Mouse (Mus musculus): ENCODE measurements around the gene Gm21586. TPM values are rescaled to one million over a fixed set of nuclear protein-coding genes. Genes with fewer than 3 reads are reported as not detected.
"Not testable (repeated sequence)": the region's sequence is repeated elsewhere in the genome, so short reads cannot be mapped to it uniquely, and the experiment has no call there.

The Gm21586 gene
- not detected for total RNA-seq (2021)

DNA sequence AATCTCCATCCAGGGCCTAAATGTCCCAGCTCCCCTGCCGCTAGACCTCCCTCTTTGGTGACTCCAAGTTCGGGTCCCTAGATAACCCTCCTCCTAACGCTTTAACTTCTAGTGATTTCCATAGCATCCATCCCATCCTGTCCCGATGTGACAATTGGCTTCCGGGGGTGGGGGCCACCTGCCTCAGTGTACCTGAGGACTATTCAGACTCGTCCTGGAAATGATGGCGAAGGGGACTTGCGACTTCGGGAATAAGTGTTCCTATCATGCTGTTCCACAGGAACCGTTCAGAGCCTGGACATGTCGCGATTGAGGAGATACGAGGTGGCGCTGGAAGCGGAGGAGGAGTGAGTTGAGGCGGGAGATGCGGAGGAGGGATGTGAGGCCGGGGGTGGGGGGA is at the start of gene Gm21586:
TSS of gene Gm21586 (plus strand) at position 301 of the 400 bp plus-strand sequence.
- DNase-seq; intact Hi-C loops (cut with DNase I): not testable (repeated sequence)

- intact Hi-C loops (cut with DNase I); DNase-seq: not testable (repeated sequence)
These were observed 27.3 kb downstream of the Gm21586 start, which contains the start of gene Gm2163 for GRCm38 (mm10) chr4:42466452-42466851. Gene Gm2163 (plus strand): TSS chr4:42466752.

Other genes with a start within 250 kb of the Gm21586 start
- under 1 TPM; 0.12 to 0.41 TPM for gene Gm10600, start 198.7 kb upstream of the Gm21586 start, total RNA-seq (2021)
- not detected for gene Ccl21b, start 183.6 kb upstream of the Gm21586 start, total RNA-seq (2021)
- gene Gm21953, start 145.1 kb upstream of the Gm21586 start, total RNA-seq (2021): not detected
- gene Fam205a3, start 121.0 kb upstream of the Gm21586 start, total RNA-seq (2021): under 1 TPM in 1 of 2 experiments, not detected in 1; 0.07 TPM
- not detected for gene Gm2163, start 27.4 kb downstream of the Gm21586 start, total RNA-seq (2021)
- under 1 TPM in 1 of 2 experiments, not detected in 1; 0.07 TPM for gene Fam205a2, start 88.8 kb downstream of the Gm21586 start, total RNA-seq (2021)
- not detected for gene Gm10591, start 172.8 kb downstream of the Gm21586 start, total RNA-seq (2021)
- gene Gm2564, start 190.3 kb downstream of the Gm21586 start, total RNA-seq (2021): 1 to 10 TPM; 1.4 to 2.0 TPM
- not detected for gene Ccl27b, start 215.9 kb downstream of the Gm21586 start, total RNA-seq (2021)
- gene Il11ra2, start 222.5 kb downstream of the Gm21586 start, total RNA-seq (2021): not detected

Data from heart, postnatal 10 days (tissue).